Mouse (Mus musculus) liver, postnatal 0 days (tissue): ENCODE results near the gene Ddx24. TPM values are rescaled to one million over a fixed set of nuclear protein-coding genes. Genes with fewer than 3 reads are reported as not detected.
A peak's percentile ranks its signal among the peaks of the same experiment; 100 is the strongest.

Experiments
- ATAC-seq: fragments of 200-750 bp; cut with Nextera tagmentation; 2 replicates; pipeline ENCODE4 v1.8.0; 2017; ENCODE audit warnings: mild to moderate bottlenecking, moderate library complexity
- DNase-seq: peaks from one replicate; pipeline ENCODE4 v3.0.0-alpha.2; 2016
- H3K27ac ChIP-seq: fragments of 300-500 bp; sonication (generic); 2 replicates; pipeline ENCODE4 v1.5.1; 2014; ENCODE audit warnings: antibody characterized with exemption, moderate library complexity, mild to moderate bottlenecking, low read depth
- H3K27me3 ChIP-seq: fragments of 300-500 bp; sonication (generic); 2 replicates; pipeline ENCODE4 v1.6.1; 2014; ENCODE audit warnings: low read length, control low read depth, mixed read lengths; ENCODE audit not compliant: insufficient read depth
- H3K36me3 ChIP-seq: fragments of 300-500 bp; sonication (generic); replicated peaks from 2 replicates; pipeline ENCODE4 v1.6.1; 2014; ENCODE audit warnings: mild to moderate bottlenecking, control low read depth, low read length, moderate library complexity, mixed read lengths; ENCODE audit not compliant: insufficient read depth
- H3K4me1 ChIP-seq: fragments of 300-500 bp; sonication (generic); 2 replicates; pipeline ENCODE4 v1.6.1; 2014; ENCODE audit warnings: antibody characterized with exemption, mild to moderate bottlenecking, control low read depth; ENCODE audit not compliant: insufficient read depth
- H3K4me2 ChIP-seq: fragments of 300-500 bp; sonication (generic); 2 replicates; pipeline ENCODE4 v1.6.1; 2014; ENCODE audit warnings: low read depth, mild to moderate bottlenecking, low read length, moderate library complexity, mixed read lengths
- H3K4me3 ChIP-seq: fragments of 300-500 bp; sonication (generic); 2 replicates; pipeline ENCODE4 v1.5.1; 2014; ENCODE audit warnings: low read depth, low read length
- H3K9ac ChIP-seq: fragments of 300-500 bp; sonication (generic); replicated peaks from 2 replicates; pipeline ENCODE4 v1.6.1; 2014; ENCODE audit warnings: mild to moderate bottlenecking, moderate library complexity
- H3K9me3 ChIP-seq: fragments of 300-500 bp; sonication (generic); 2 replicates; pipeline ENCODE4 v1.6.1; 2016; ENCODE audit warnings: mild to moderate bottlenecking, control low read depth, low read length, mixed read lengths
- CTCF ChIP-seq: sonication (generic); IDR thresholded peaks from 2 replicates; pipeline ENCODE4 v1.5.1; 2016; ENCODE audit warnings: antibody characterized with exemption, low read depth
- EP300 ChIP-seq: IDR thresholded peaks from 2 replicates; pipeline ENCODE4 v1.6.1; 2016; ENCODE audit warnings: antibody characterized with exemption, low read depth, mild to moderate bottlenecking
- WGBS: fragments of 180-500 bp; shearing (Covaris S2); extraction: QIAGEN DNeasy Blood & Tissue Kit; methylation state at CpG from one replicate; pipeline ENCODE4 v1.1.7; 2014; ENCODE audit not compliant: insufficient replicate concordance; 5-methylcytosine and 5-hydroxymethylcytosine counted together
- polyA plus RNA-seq: library from polyadenylated mRNA; unstranded; fragments of >200 nt; fragmentation: Nextera tagmentation; extraction: Ambion mirVana; gene quantifications from 2 replicates; pipeline ENCODE4 v1.2.1, GENCODE M21; 2015

Ddx24 gene
- polyA plus RNA-seq, 1 experiment from 2014 or later: 58.1 TPM

DNA sequence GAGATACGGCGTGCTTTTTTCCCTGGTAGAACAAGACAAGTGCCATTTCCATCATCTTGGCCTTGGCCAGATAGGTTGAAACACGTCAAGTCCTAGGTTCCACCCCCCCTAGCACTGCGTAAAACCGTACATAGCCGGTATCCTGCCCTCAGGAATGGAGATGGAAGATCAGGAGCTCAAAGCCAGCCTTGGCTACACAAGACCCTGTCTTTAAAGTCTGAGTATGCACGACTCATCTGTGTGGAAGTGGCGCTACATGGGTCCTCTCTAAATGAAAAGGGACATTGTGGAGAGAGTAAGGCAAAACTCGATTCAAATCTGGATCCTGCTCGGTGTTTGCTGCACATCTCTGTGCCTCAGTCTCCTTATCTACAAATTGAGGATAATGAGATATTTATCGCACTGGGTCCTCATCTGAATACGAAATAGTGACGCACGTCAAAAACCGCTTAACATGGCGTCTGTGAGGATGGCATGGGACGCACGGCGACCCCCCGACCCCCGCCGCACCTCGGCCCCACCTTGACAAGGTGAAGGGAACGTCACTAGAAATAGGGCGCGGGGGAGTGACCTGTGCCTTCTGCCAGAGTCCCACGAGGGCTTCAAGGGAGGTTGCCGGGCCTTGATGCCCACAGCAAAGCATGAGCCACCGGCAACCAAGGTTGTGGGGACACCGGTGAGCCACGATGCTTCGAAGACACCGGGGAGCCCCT lies 458 bp downstream of the Ddx24 start:
- WGBS: 8% methylated on average over 33 of the region's 33 CpGs
- Histone ChIP-seq H3K9me3 (no peaks in the 10 kb centered on the region), H3K36me3 (peaks cover 20% of the 10 kb centered on the region), H3K27ac (peak overlapping the region; percentile 82), H3K4me2 (peak overlapping the region; percentile 82), H3K4me3 (peak overlapping the region; percentile 94), H3K9ac (peak overlapping the region; percentile 93), H3K4me1 (peaks cover 22% of the 10 kb centered on the region), H3K27me3 (no peaks in the 10 kb centered on the region)
- no peak for DNase-seq
- no peak for TF ChIP-seq CTCF
- no peak for TF ChIP-seq EP300
- peak; percentile 20 for ATAC-seq

DNA sequence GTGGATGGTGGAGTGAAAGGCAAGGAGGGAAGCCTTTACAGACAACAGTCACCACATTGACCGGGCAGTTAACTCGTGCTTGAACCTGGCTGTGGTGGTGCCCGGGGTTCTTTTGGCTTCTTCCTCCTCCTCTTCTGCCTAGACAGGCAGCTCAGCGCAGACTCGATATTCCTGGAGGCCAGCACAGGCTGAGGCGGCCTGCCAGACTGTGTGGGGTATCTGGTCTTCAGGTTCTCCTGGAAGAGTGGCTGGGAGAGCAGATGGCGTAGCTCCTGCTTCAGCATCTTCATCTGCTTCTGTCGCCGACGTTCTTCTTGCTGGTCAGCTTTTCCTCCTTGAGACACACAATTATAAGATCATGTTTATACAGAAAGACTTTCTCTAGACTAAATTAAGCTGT lies 17.5 kb downstream of the Ddx24 start:
- DNase-seq (no peak), ATAC-seq (no peak)
- no peak overlapping the region for H3K4me3 ChIP-seq
- H3K9ac ChIP-seq: no peak overlapping the region
- 93% methylated on average over 10 of the region's 10 CpGs for WGBS
- no peak for TF ChIP-seq CTCF
- TF ChIP-seq EP300: no peak
- no peaks in the 10 kb centered on the region for H3K4me1 ChIP-seq
- H3K9me3 ChIP-seq: no peaks in the 10 kb centered on the region
- H3K36me3 ChIP-seq: peaks cover 94% of the 10 kb centered on the region
- no peak overlapping the region for H3K27ac ChIP-seq
- H3K27me3 ChIP-seq: no peaks in the 10 kb centered on the region
- H3K4me2 ChIP-seq: no peak overlapping the region

DNA sequence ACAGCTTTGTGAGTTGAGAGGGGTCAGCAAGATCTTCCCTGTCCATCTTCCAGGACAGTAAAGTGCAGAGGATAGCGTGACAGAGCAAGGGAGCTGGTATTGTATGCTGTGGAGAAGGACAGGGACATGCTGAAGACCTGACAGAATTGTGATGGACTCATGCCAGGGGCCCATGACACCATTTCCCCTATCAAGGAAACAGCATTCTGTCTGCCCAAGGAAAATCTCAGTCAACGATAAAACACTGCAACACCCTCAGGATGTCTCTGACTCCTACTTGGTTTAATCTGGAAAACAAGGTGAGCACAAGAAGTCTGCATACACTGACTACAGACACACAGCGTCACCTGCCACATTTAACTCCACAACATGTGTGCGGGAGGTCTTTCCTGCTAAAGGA lies 17.9 kb downstream of the Ddx24 start, which contains the start of gene 9330161L09Rik:
Gene 9330161L09Rik, minus strand, starts transcription at position 101 of the 400 bp plus-strand sequence.
- 90% methylated on average over 4 of the region's 4 CpGs for WGBS
- Histone ChIP-seq H3K4me3 (no peak within 1 kb of the TSS), H3K4me2 (no peak within 1 kb of the TSS), H3K9ac (no peak within 1 kb of the TSS), H3K36me3 (peaks cover 97% of the 10 kb centered on the region), H3K27ac (no peak within 1 kb of the TSS), H3K4me1 (no peaks in the 10 kb centered on the region), H3K27me3 (no peaks in the 10 kb centered on the region), H3K9me3 (no peaks in the 10 kb centered on the region)
- DNase-seq (no peak), ATAC-seq (no peak)
- TF ChIP-seq EP300: no peak

DNA sequence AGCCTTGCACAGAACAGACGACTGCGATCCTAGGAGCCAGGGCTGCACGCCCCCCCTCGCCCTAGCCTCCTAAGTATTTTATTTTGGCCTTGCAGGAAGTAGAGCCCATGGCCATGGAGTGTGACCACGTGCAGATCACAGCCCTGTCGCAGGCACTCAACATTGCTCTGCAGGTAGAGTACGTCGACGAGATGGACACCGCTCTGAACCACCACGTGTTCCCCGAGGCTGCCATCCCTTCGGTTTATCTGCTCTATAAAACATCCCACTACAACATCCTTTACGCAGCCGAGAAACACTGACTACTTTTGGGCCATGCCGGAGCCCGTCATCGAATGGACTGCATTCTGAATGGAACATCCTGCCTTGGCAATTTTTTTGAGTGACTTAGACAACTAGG lies 21.5 kb downstream of the Ddx24 start:
- no peak for TF ChIP-seq EP300
- Histone ChIP-seq H3K36me3 (peaks cover 89% of the 10 kb centered on the region), H3K27ac (no peak overlapping the region), H3K4me3 (no peak overlapping the region), H3K27me3 (no peaks in the 10 kb centered on the region), H3K9ac (no peak overlapping the region), H3K9me3 (no peaks in the 10 kb centered on the region), H3K4me1 (no peaks in the 10 kb centered on the region), H3K4me2 (no peak overlapping the region)
- ATAC-seq (no peak), DNase-seq (no peak)
- WGBS: 89% methylated on average over 18 of the region's 18 CpGs

DNA sequence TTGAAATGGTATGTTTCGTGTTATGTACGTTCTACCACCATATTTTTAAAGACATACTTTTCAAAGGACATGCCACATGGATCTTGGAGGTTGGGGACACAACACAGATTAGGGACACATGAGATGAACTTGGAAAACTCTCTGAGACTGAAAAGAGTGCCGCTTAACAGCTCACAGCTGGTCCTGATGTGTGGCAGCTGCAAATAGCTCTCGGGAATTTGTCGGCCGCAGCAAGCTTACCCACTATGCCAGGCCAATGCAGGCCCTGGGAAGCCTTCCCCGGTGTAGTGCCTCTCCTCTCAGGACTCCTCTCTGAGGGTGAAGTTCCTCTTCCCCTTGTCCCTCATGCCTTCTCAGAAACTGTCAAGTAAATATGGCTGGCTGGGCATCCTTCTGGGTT lies 28.9 kb downstream of the Ddx24 start:
- no peak for ATAC-seq
- peak overlapping the region; percentile 74 for H3K27ac ChIP-seq
- no peak overlapping the region for H3K9ac ChIP-seq
- no peak for DNase-seq
- H3K36me3 ChIP-seq: peaks cover 26% of the 10 kb centered on the region
- 73% methylated on average over 7 of the region's 7 CpGs for WGBS
- no peaks in the 10 kb centered on the region for H3K9me3 ChIP-seq
- H3K27me3 ChIP-seq: no peaks in the 10 kb centered on the region
- TF ChIP-seq EP300 (no peak), CTCF (no peak)
- H3K4me3 ChIP-seq: no peak overlapping the region
- no peak overlapping the region for H3K4me2 ChIP-seq
- peaks cover 31% of the 10 kb centered on the region for H3K4me1 ChIP-seq

DNA sequence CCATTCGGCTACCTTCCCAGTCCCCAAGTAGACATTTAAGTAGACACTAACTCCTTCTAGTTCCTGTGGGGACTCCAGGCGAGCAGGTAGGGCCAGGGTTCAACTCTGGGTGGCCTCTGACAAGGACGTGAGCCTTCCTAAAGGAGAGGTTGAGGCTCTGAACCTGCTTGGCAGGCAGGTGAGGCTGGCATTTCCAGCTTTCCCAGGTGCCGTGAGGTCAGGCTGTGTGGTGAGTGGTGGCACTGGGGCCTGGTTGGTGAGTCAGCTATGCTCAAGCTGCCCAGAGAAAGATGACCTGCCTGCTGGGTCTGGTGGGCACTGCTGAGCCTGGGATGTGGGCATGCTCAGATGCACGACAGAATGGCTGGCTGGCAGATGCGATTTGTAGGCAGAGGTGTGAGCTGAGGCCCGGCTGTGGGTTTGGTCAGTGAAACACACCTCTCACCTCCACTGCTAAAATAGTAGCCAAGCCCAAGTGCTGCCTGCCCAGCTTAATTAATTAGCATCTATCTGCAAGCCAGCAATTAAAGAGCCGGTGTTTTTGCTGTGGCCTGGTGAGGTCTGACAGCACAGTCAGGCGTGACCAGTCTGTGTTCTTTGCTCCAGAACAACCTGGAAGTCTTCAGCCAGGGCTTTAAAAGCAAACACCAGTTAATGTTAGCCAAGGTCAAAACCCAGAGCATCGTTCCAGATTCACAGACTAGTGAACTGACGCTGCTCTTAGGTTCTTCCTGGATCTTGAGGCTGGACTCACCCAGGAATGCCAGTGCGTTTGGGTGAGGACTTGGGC lies 29.9 kb downstream of the Ddx24 start:
- H3K9ac ChIP-seq: peak overlapping the region; percentile 34
- WGBS: 74% methylated on average over 12 of the region's 12 CpGs
- H3K4me3 ChIP-seq: no peak overlapping the region
- H3K4me1 ChIP-seq: peaks cover 34% of the 10 kb centered on the region
- ATAC-seq: no peak
- no peaks in the 10 kb centered on the region for H3K9me3 ChIP-seq
- H3K27me3 ChIP-seq: no peaks in the 10 kb centered on the region
- DNase-seq: no peak
- H3K27ac ChIP-seq: peak overlapping the region; percentile 74
- TF ChIP-seq EP300 (no peak), CTCF (no peak)
- peaks cover 17% of the 10 kb centered on the region for H3K36me3 ChIP-seq
- H3K4me2 ChIP-seq: 0 out of 2 replicates have a peak overlapping the region, but pooled peaks have one; percentile 14
